Mouse (Mus musculus) G1E (cell line): ENCODE measurements at regions not wholly inside any gene's neighbourhood (a gene's known extent, or its start where the extent isn't known, plus 50 kb on each side); places are given as distances from the start of the nearest gene placed in this dataset.

Source experiments
- CTCF ChIP-seq: IDR thresholded peaks from 2 replicates; pipeline ENCODE4 v1.5.1; 2012; ENCODE audit warnings: low read depth, low read length, inconsistent platforms, mixed read lengths
- GATA1 ChIP-seq: IDR thresholded peaks from 2 replicates; pipeline ENCODE4 v1.6.1; 2012; ENCODE audit warnings: borderline replicate concordance, low read length, inconsistent platforms, mixed read lengths
- GATA2 ChIP-seq: IDR thresholded peaks from 2 replicates; pipeline ENCODE4 v1.6.1; 2012; ENCODE audit warnings: low read depth, low read length, inconsistent platforms, borderline replicate concordance
- POLR2AphosphoS5 ChIP-seq: IDR thresholded peaks from 2 replicates; pipeline ENCODE4 v1.6.1; 2012; ENCODE audit warnings: low read depth, low read length, inconsistent platforms; ENCODE audit not compliant: insufficient replicate concordance
- TAL1 ChIP-seq: conservative IDR thresholded peaks from 2 replicates; pipeline ENCODE4 v1.6.1; 2012; ENCODE audit warnings: low read depth, low read length, inconsistent platforms, mixed read lengths

DNA sequence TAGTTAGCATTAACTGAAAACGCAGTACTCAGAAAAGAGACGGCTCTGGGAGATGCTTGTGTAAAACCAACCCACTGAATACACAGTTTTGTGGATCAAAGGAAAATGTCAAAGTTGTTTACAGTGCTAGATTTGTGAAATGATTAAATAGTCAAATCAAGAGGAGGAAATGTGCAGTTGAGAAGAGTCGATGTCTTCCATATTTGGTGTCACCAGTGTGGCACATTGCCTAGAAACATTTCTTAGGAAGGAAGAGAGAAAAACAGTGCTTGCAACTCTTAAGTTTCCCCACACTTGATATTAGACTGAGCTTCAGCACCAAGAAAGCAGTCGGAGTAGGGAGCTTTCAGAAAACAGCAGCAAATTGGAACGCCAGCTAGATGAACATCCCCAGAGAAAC, 1274.9 kb downstream of the Slc22a22 start:
- no peak for TF ChIP-seq GATA1
- TF ChIP-seq CTCF = no peak
- TF ChIP-seq POLR2AphosphoS5 = no peak
- TF ChIP-seq TAL1 = no peak
- no peak for TF ChIP-seq GATA2
